Comparison of ENCODE assay signal across 9 mouse cellular contexts in genomic region chr7:79799048-79799447, GRCm38 (mm10). TPM values are rescaled to one million over a fixed set of nuclear protein-coding genes. Genes with fewer than 3 reads are reported as not detected.
A peak's percentile ranks its signal among the peaks of the same experiment; 100 is the strongest.
DNase-seq lines count a peak whose midpoint lies in the region; ATAC-seq lines count a peak whose summit lies in the region.
"Had no signal": no experiment of that assay in that cellular context is flagged by ENCODE, and none has a peak within 500 bp of the region (broad histone marks: within the 10 kb centered on the region; RNA-seq: fewer than 3 reads in every experiment).

No protein-coding gene starts in this region.

- peak; percentile 79 for DNase-seq in forebrain, embryonic 10.5 days (ENCODE audit: extremely low spot score, low spot score)
- peak; percentile 86 for DNase-seq in adrenal gland, postnatal 14 days
- DNase-seq in embryonic facial prominence, embryonic 10.5 days (ENCODE audit: low spot score): peak; percentile 88
- DNase-seq in heart, postnatal 10 days: peak; percentile 85 to 90
- peak; percentile 73 to 90 for DNase-seq in layer of hippocampus, postnatal 25 days (ENCODE audit: extremely low spot score in 1 of 2, low spot score in 1 of 2)
- peak; percentile 85 for DNase-seq in mesoderm, embryonic 11.5 days (ENCODE audit: low read depth, low spot score)
- peak; percentile 58 to 81 for DNase-seq in spleen, postnatal 4 days (ENCODE audit: low spot score in 2 of 2)

- no peaks in the 10 kb centered on the region for H3K9me3 ChIP-seq in forebrain, embryonic 10.5 days
- no peaks in the 10 kb centered on the region for H3K9me3 ChIP-seq in forebrain, embryonic 16.5 days (ENCODE audit: control insufficient read depth, low read length)
- no peaks in the 10 kb centered on the region for H3K9me3 ChIP-seq in embryonic facial prominence, embryonic 10.5 days
- H3K9me3 ChIP-seq: megakaryocyte, embryonic 14.5 days had no signal

- H3K4me2 ChIP-seq in forebrain, embryonic 16.5 days (ENCODE audit: low read length): no peak overlapping the region

- no peak overlapping the region for H3K27ac ChIP-seq in forebrain, embryonic 10.5 days
- H3K27ac ChIP-seq in forebrain, embryonic 16.5 days (ENCODE audit: low read length): no peak overlapping the region
- no peak overlapping the region for H3K27ac ChIP-seq in embryonic facial prominence, embryonic 10.5 days (replicated peaks)

- peaks cover 60% of the 10 kb centered on the region for H3K27me3 ChIP-seq in forebrain, embryonic 10.5 days (ENCODE audit: poor library complexity, severe bottlenecking)
- no peaks in the 10 kb centered on the region; the same call in 1 of the 2 replicates for H3K27me3 ChIP-seq in forebrain, embryonic 16.5 days (replicated peaks; ENCODE audit: control insufficient read depth, insufficient read depth, low read length)
- H3K27me3 ChIP-seq in embryonic facial prominence, embryonic 10.5 days (replicated peaks; ENCODE audit: low read depth, poor library complexity, severe bottlenecking): peaks cover 57% of the 10 kb centered on the region

- peaks cover 39% of the 10 kb centered on the region for H3K4me1 ChIP-seq in forebrain, embryonic 10.5 days
- H3K4me1 ChIP-seq in forebrain, embryonic 16.5 days (replicated peaks; ENCODE audit: control insufficient read depth, insufficient read depth, low read length): 0 out of 2 replicates have a peak, but pooled peaks cover 4% of the 10 kb centered on the region
- peaks cover 46% of the 10 kb centered on the region for H3K4me1 ChIP-seq in embryonic facial prominence, embryonic 10.5 days

- WGBS in forebrain, embryonic 10.5 days: 4% methylated on average over 8 of the region's 8 CpGs
- WGBS in forebrain, embryonic 16.5 days: 2% methylated on average over 8 of the region's 8 CpGs
- WGBS in embryonic facial prominence, embryonic 10.5 days: 4% methylated on average over 8 of the region's 8 CpGs

- H3K36me3 ChIP-seq in forebrain, embryonic 10.5 days (replicated peaks): no peaks in the 10 kb centered on the region
- H3K36me3 ChIP-seq in forebrain, embryonic 16.5 days (ENCODE audit: control insufficient read depth, insufficient read depth): no peaks in the 10 kb centered on the region
- H3K36me3 ChIP-seq in embryonic facial prominence, embryonic 10.5 days (replicated peaks): no peaks in the 10 kb centered on the region

- ATAC-seq in forebrain, embryonic 16.5 days: no peak

- intact Hi-C loops in heart, postnatal 10 days (cut with DNase I): loop anchor here (1.0 kb wide), 1 partner anchor 115 kb away; no protein-coding TSS in a partner anchor

- no peak overlapping the region for H3K9ac ChIP-seq in forebrain, embryonic 16.5 days (replicated peaks; ENCODE audit: low read depth, low read length)

- H3K4me3 ChIP-seq in forebrain, embryonic 10.5 days: no peak overlapping the region
- H3K4me3 ChIP-seq in forebrain, embryonic 16.5 days (replicated peaks; ENCODE audit: low read length): no peak overlapping the region
- H3K4me3 ChIP-seq in embryonic facial prominence, embryonic 10.5 days: no peak overlapping the region
- H3K4me3 ChIP-seq: megakaryocyte, embryonic 14.5 days had no signal

RNA-seq across cellular contexts. Expression of gene Mesp1, which starts 5.5 kb away (rescaled TPM):
- polyA plus RNA-seq in forebrain, embryonic 10.5 days (2016; fragmentation: Nextera tagmentation; extraction: Ambion mirVana): not detected in 2 replicates
- polyA plus RNA-seq in forebrain, embryonic 16.5 days (2015; fragmentation: Nextera tagmentation; extraction: Ambion mirVana): not detected in 2 replicates
- not detected in 2 replicates for total RNA-seq in adrenal gland, postnatal 14 days (2021)
- polyA plus RNA-seq in embryonic facial prominence, embryonic 10.5 days (2016; fragmentation: Nextera tagmentation; extraction: Ambion mirVana): 0.11 TPM in 1 of 2 replicates, not detected in the other
- not detected for total RNA-seq in heart, postnatal 10 days (2021)
- under 1 TPM; 0.28 to 0.62 TPM for total RNA-seq in layer of hippocampus, postnatal 25 days (2021)

RNA-seq across cellular contexts. Expression of gene Mesp2, which starts 11.5 kb away (rescaled TPM):
- polyA plus RNA-seq in forebrain, embryonic 10.5 days (2016; fragmentation: Nextera tagmentation; extraction: Ambion mirVana): 0.40 and 0.79 TPM in 2 replicates
- polyA plus RNA-seq in forebrain, embryonic 16.5 days (2015; fragmentation: Nextera tagmentation; extraction: Ambion mirVana): 1.5 and 2.0 TPM in 2 replicates
- total RNA-seq in adrenal gland, postnatal 14 days (2021): 0.56 and 0.67 TPM in 2 replicates
- polyA plus RNA-seq in embryonic facial prominence, embryonic 10.5 days (2016; fragmentation: Nextera tagmentation; extraction: Ambion mirVana): 0.34 and 0.36 TPM in 2 replicates
- under 1 TPM; 0.12 to 0.40 TPM for total RNA-seq in heart, postnatal 10 days (2021)
- total RNA-seq in layer of hippocampus, postnatal 25 days (2021): 1 to 10 TPM; 1.3 to 1.7 TPM

RNA-seq across cellular contexts. Expression of gene Wdr93, which starts 56.1 kb away (rescaled TPM):
- polyA plus RNA-seq in forebrain, embryonic 10.5 days (2016; fragmentation: Nextera tagmentation; extraction: Ambion mirVana): 0.34 and 0.45 TPM in 2 replicates
- polyA plus RNA-seq in forebrain, embryonic 16.5 days (2015; fragmentation: Nextera tagmentation; extraction: Ambion mirVana): 0.23 and 0.58 TPM in 2 replicates
- 1.8 and 2.8 TPM in 2 replicates for total RNA-seq in adrenal gland, postnatal 14 days (2021)
- polyA plus RNA-seq in embryonic facial prominence, embryonic 10.5 days (2016; fragmentation: Nextera tagmentation; extraction: Ambion mirVana): 0.38 and 0.45 TPM in 2 replicates
- under 1 TPM; 0.14 to 0.15 TPM for total RNA-seq in heart, postnatal 10 days (2021)
- under 1 TPM; 0.26 to 0.27 TPM for total RNA-seq in layer of hippocampus, postnatal 25 days (2021)

RNA-seq across cellular contexts. Expression of gene Pex11a, which starts 56.1 kb away (rescaled TPM):
- polyA plus RNA-seq in forebrain, embryonic 10.5 days (2016; fragmentation: Nextera tagmentation; extraction: Ambion mirVana): 9.6 and 11.0 TPM in 2 replicates
- polyA plus RNA-seq in forebrain, embryonic 16.5 days (2015; fragmentation: Nextera tagmentation; extraction: Ambion mirVana): 18.0 and 18.2 TPM in 2 replicates
- total RNA-seq in adrenal gland, postnatal 14 days (2021): 45.9 and 53.5 TPM in 2 replicates
- 7.2 and 8.4 TPM in 2 replicates for polyA plus RNA-seq in embryonic facial prominence, embryonic 10.5 days (2016; fragmentation: Nextera tagmentation; extraction: Ambion mirVana)
- 10 to 100 TPM; 13.3 to 16.5 TPM for total RNA-seq in heart, postnatal 10 days (2021)
- 10 to 100 TPM; 11.5 to 13.5 TPM for total RNA-seq in layer of hippocampus, postnatal 25 days (2021)
